Mouse (Mus musculus) brain, embryonic 14.5 days (tissue): ENCODE measurements around the gene Dnm1.

Experiments
- CTCF ChIP-seq: fragments of 200-500 bp; IDR thresholded peaks from 2 replicates; pipeline ENCODE4 v1.5.1; 2012; ENCODE audit warnings: inconsistent platforms, mild to moderate bottlenecking, moderate library complexity, borderline replicate concordance; ENCODE audit not compliant: insufficient read depth, insufficient read length; ENCODE audit errors: extremely low read depth
- POLR2A ChIP-seq: fragments of 200-500 bp; IDR thresholded peaks from 2 replicates; pipeline ENCODE4 v1.6.1; 2012; ENCODE audit warnings: mild to moderate bottlenecking, inconsistent platforms, borderline replicate concordance; ENCODE audit not compliant: poor library complexity, insufficient read depth, insufficient read length, severe bottlenecking; ENCODE audit errors: extremely low read depth

GRCm38 (mm10) chr2:32394973-32395372 lies 41.8 kb upstream of the Dnm1 start:
- peak; percentile 35 for TF ChIP-seq CTCF
- TF ChIP-seq POLR2A, result no peak
